17 mouse cellular contexts compared by ENCODE assay signal in genomic region chr5:111622481-111622880, GRCm38 (mm10).
DNase-seq lines count a peak whose midpoint lies in the region; ATAC-seq lines count a peak whose summit lies in the region.
"Had no signal": no experiment of that assay in that cellular context is flagged by ENCODE, and none has a peak within 500 bp of the region (broad histone marks: within the 10 kb centered on the region; RNA-seq: fewer than 3 reads in every experiment).

No protein-coding gene starts in this region.

- no peak overlapping the region for H3K27ac ChIP-seq in heart, embryonic 10.5 days
- H3K27ac ChIP-seq in midbrain, embryonic 10.5 days (replicated peaks), result 0 out of 2 replicates have a peak overlapping the region, but pooled peaks have one; percentile 28
- H3K27ac ChIP-seq in midbrain, embryonic 14.5 days (replicated peaks; ENCODE audit: low read depth, low read length), result no peak overlapping the region
- H3K27ac ChIP-seq: embryonic facial prominence, embryonic 10.5 days; forebrain, embryonic 15.5 days; hindbrain, embryonic 13.5 days; intestine, embryonic 15.5 days had no signal

- no peak overlapping the region for H3K9ac ChIP-seq in midbrain, embryonic 14.5 days (replicated peaks; ENCODE audit: low read length)
- H3K9ac ChIP-seq: forebrain, embryonic 15.5 days; hindbrain, embryonic 13.5 days; intestine, embryonic 15.5 days had no signal

- peak; percentile 39 to 56 for DNase-seq in gastrocnemius, adult 8-10 months (ENCODE audit: low spot score in 2 of 2)
- no peak for DNase-seq in gastrocnemius, postnatal 4 days (ENCODE audit: low spot score in 2 of 2)
- peak; percentile 39 for DNase-seq in heart, adult 8-10 months (ENCODE audit: low spot score)
- no peak for DNase-seq in heart, embryonic 10.5 days (ENCODE audit: low spot score)
- DNase-seq in midbrain, embryonic 10.5 days (ENCODE audit: low spot score), result no peak
- no peak for DNase-seq in midbrain, embryonic 14.5 days
- DNase-seq in skeletal muscle tissue, adult 2 months (ENCODE audit: low read depth, low spot score), result peak; percentile 89
- no peak for DNase-seq in left cerebral cortex, postnatal 4 days
- DNase-seq: adrenal gland, postnatal 10 days; cerebellum, adult 11-12 months; cerebellum, adult 9-11 months; kidney, adult 18-20 months had no signal

- H3K4me1 ChIP-seq in heart, embryonic 10.5 days, result peaks cover 35% of the 10 kb centered on the region
- H3K4me1 ChIP-seq in midbrain, embryonic 10.5 days, result peaks cover 64% of the 10 kb centered on the region
- peaks cover 13% of the 10 kb centered on the region for H3K4me1 ChIP-seq in midbrain, embryonic 14.5 days (ENCODE audit: control insufficient read depth, insufficient read depth, low read length)

- peaks cover 74% of the 10 kb centered on the region for H3K27me3 ChIP-seq in heart, embryonic 10.5 days (ENCODE audit: insufficient read depth, poor library complexity, severe bottlenecking)
- H3K27me3 ChIP-seq in midbrain, embryonic 10.5 days (ENCODE audit: low read depth, poor library complexity, severe bottlenecking), result peaks cover 57% of the 10 kb centered on the region
- 0 out of 2 replicates have a peak, but pooled peaks cover 3% of the 10 kb centered on the region for H3K27me3 ChIP-seq in midbrain, embryonic 14.5 days (ENCODE audit: control insufficient read depth, insufficient read depth, low read length)
- H3K27me3 ChIP-seq: forebrain, embryonic 15.5 days; intestine, embryonic 15.5 days had no signal

- no peak overlapping the region for H3K4me3 ChIP-seq in heart, embryonic 10.5 days
- no peak overlapping the region for H3K4me3 ChIP-seq in midbrain, embryonic 10.5 days
- H3K4me3 ChIP-seq in midbrain, embryonic 14.5 days (replicated peaks; ENCODE audit: low read depth, low read length), result no peak overlapping the region
- H3K4me3 ChIP-seq: embryonic facial prominence, embryonic 10.5 days; forebrain, embryonic 15.5 days; hindbrain, embryonic 13.5 days; intestine, embryonic 15.5 days had no signal

- H3K4me2 ChIP-seq in midbrain, embryonic 14.5 days (ENCODE audit: low read length), result no peak overlapping the region
- H3K4me2 ChIP-seq: forebrain, embryonic 15.5 days; hindbrain, embryonic 13.5 days; intestine, embryonic 15.5 days had no signal

- intact Hi-C loops in left cerebral cortex, postnatal 4 days (cut with DNase I), result no loop called here

- WGBS in heart, embryonic 10.5 days, result 65% methylated on average over 5 of the region's 5 CpGs
- 88% methylated on average over 5 of the region's 5 CpGs for WGBS in midbrain, embryonic 10.5 days
- WGBS in midbrain, embryonic 14.5 days, result 87% methylated on average over 5 of the region's 5 CpGs

- no peaks in the 10 kb centered on the region for H3K36me3 ChIP-seq in heart, embryonic 10.5 days
- no peaks in the 10 kb centered on the region for H3K36me3 ChIP-seq in midbrain, embryonic 10.5 days
- H3K36me3 ChIP-seq in midbrain, embryonic 14.5 days (ENCODE audit: control insufficient read depth, insufficient read depth, low read length), result no peaks in the 10 kb centered on the region
- H3K36me3 ChIP-seq: embryonic facial prominence, embryonic 10.5 days; forebrain, embryonic 15.5 days; G1E; hindbrain, embryonic 13.5 days; intestine, embryonic 15.5 days had no signal

- no peaks in the 10 kb centered on the region for H3K9me3 ChIP-seq in heart, embryonic 10.5 days
- H3K9me3 ChIP-seq in midbrain, embryonic 10.5 days (replicated peaks), result no peaks in the 10 kb centered on the region
- no peaks in the 10 kb centered on the region for H3K9me3 ChIP-seq in midbrain, embryonic 14.5 days (ENCODE audit: control insufficient read depth, low read length)
- H3K9me3 ChIP-seq: embryonic facial prominence, embryonic 10.5 days; forebrain, embryonic 15.5 days; hindbrain, embryonic 13.5 days; intestine, embryonic 15.5 days had no signal

- no peak for ATAC-seq in midbrain, embryonic 14.5 days (ENCODE audit: low FRiP score, low TSS enrichment)
- ATAC-seq: forebrain, embryonic 15.5 days; intestine, embryonic 15.5 days had no signal

Comparison
In these comparisons a context has a peak if more than half of its experiments do, and no peak if none do; other contexts are left out.
1. DNase-seq: peak in gastrocnemius, adult 8-10 months (2 of 2), heart, adult 8-10 months (single experiment) and skeletal muscle tissue, adult 2 months (single experiment); none in gastrocnemius, postnatal 4 days (0 of 2), heart, embryonic 10.5 days (single experiment), midbrain, embryonic 10.5 days (single experiment), midbrain, embryonic 14.5 days (single experiment) and left cerebral cortex, postnatal 4 days (single experiment).